ENCODE assay signal across 24 mouse cellular contexts in the genomic region with DNA sequence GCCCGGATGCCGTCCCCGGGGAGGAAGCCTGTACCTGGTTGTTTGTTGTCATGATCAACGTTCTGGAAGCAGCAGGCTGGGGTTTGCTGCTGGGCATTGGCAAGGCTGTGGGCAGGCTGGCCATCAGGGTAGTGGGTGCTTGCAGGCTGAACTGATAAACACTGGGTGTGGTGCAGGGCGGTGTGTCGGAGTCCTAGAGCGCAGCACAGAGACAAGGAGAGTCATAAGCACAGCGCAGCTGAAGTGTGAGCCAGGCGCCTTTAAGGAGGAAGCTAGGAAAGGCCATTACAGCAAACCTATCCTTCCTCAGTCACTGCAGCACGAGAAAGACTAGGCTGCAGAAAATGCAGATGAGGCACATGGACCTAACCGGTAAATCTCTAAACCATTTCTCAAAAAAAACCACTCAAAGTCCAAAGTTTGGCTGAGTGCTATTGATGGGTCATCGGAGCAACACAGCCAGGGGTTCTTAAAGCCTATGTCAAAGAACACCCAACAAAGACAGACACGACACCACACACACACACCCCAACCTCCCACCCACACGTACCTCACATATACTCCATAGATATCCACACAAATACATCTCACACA. TPM values are rescaled to one million over a fixed set of nuclear protein-coding genes. Genes with fewer than 3 reads are reported as not detected.
DNase-seq lines count a peak whose midpoint lies in the region; ATAC-seq lines count a peak whose summit lies in the region.
"Had no signal": no experiment of that assay in that cellular context is flagged by ENCODE, and none has a peak within 500 bp of the region (broad histone marks: within the 10 kb centered on the region; RNA-seq: fewer than 3 reads in every experiment).

No protein-coding gene starts in this region.

- no peak overlapping the region for H3K4me3 ChIP-seq in liver, embryonic 11.5 days (ENCODE audit: low read depth, low read length)
- no peak overlapping the region for H3K4me3 ChIP-seq in hindbrain, embryonic 14.5 days (replicated peaks; ENCODE audit: low read length)
- H3K4me3 ChIP-seq: forebrain, embryonic 12.5 days; heart, adult 2 months; heart, embryonic 15.5 days; hindbrain, embryonic 10.5 days; limb, embryonic 15.5 days; megakaryocyte, embryonic 14.5 days; midbrain, embryonic 15.5 days; myocyte had no signal

- peak; percentile 20; the same call in 1 of the 2 replicates for ATAC-seq in frontal cortex, adult (ENCODE audit: low TSS enrichment)
- peak; percentile 69 for ATAC-seq in liver, embryonic 11.5 days (replicated peaks; ENCODE audit: low FRiP score)
- ATAC-seq in megakaryocyte progenitor cell, adult 5-6 weeks (replicated peaks; ENCODE audit: poor library complexity): peak; percentile 48
- ATAC-seq in hindbrain, embryonic 14.5 days (ENCODE audit: low FRiP score): no peak; the same call in 1 of the 2 replicates
- ATAC-seq: lung, postnatal 0 days; midbrain, embryonic 15.5 days; Patski had no signal

- DNase-seq in frontal cortex, adult 2 months (ENCODE audit: extremely low spot score in 1 of 2, low spot score in 1 of 2): no peak
- peak; percentile 28 for DNase-seq in c-Kit-positive CD71-positive TER-119-positive erythroid progenitor cells, embryonic 14.5 days (ENCODE audit: low spot score)
- DNase-seq in liver, embryonic 11.5 days (ENCODE audit: low spot score): no peak
- DNase-seq in ovary, postnatal 36 days (ENCODE audit: low spot score): no peak
- DNase-seq in hindbrain, embryonic 14.5 days (ENCODE audit: low spot score): no peak
- DNase-seq in right cerebral cortex, postnatal 36 days (ENCODE audit: low spot score in 2 of 2): no peak
- DNase-seq: adrenal gland, adult 8-10 months; cerebellum, adult 11 months; cerebellum, postnatal 10 days; gastrocnemius, postnatal 25 days; heart, adult 2 months; right cerebral cortex, postnatal 4 days had no signal

- H3K27ac ChIP-seq in liver, embryonic 11.5 days (ENCODE audit: low read depth, low read length): no peak overlapping the region
- no peak overlapping the region for H3K27ac ChIP-seq in hindbrain, embryonic 14.5 days
- H3K27ac ChIP-seq: forebrain, embryonic 12.5 days; heart, adult 2 months; heart, embryonic 15.5 days; hindbrain, embryonic 10.5 days; limb, embryonic 15.5 days; midbrain, embryonic 15.5 days; stomach, postnatal 0 days had no signal

- H3K27me3 ChIP-seq in liver, embryonic 11.5 days (replicated peaks; ENCODE audit: control insufficient read depth, insufficient read depth, low read length): no peaks in the 10 kb centered on the region
- no peaks in the 10 kb centered on the region for H3K27me3 ChIP-seq in hindbrain, embryonic 14.5 days (ENCODE audit: control insufficient read depth, insufficient read depth, low read length)
- H3K27me3 ChIP-seq: forebrain, embryonic 12.5 days; heart, embryonic 15.5 days; limb, embryonic 15.5 days; megakaryocyte, embryonic 14.5 days; midbrain, embryonic 15.5 days; Patski had no signal

- no peak overlapping the region for H3K9ac ChIP-seq in liver, embryonic 11.5 days (ENCODE audit: low read depth, low read length)
- no peak overlapping the region for H3K9ac ChIP-seq in hindbrain, embryonic 14.5 days
- H3K9ac ChIP-seq: forebrain, embryonic 12.5 days; heart, embryonic 15.5 days; limb, embryonic 15.5 days; midbrain, embryonic 15.5 days had no signal

- no peak overlapping the region for H3K4me2 ChIP-seq in liver, embryonic 11.5 days
- no peak overlapping the region for H3K4me2 ChIP-seq in hindbrain, embryonic 14.5 days (replicated peaks)
- H3K4me2 ChIP-seq: forebrain, embryonic 12.5 days; heart, embryonic 15.5 days; limb, embryonic 15.5 days; midbrain, embryonic 15.5 days had no signal

- 81% methylated on average over 14 of the region's 14 CpGs for WGBS in liver, embryonic 11.5 days
- 94% methylated on average over 14 of the region's 14 CpGs for WGBS in hindbrain, embryonic 14.5 days

- peaks cover 47% of the 10 kb centered on the region for H3K36me3 ChIP-seq in liver, embryonic 11.5 days (ENCODE audit: control insufficient read depth, insufficient read depth, low read length)
- peaks cover 99% of the 10 kb centered on the region for H3K36me3 ChIP-seq in hindbrain, embryonic 14.5 days (replicated peaks; ENCODE audit: control insufficient read depth, insufficient read depth)

- H3K9me3 ChIP-seq in liver, embryonic 11.5 days (ENCODE audit: control insufficient read depth, low read length): no peaks in the 10 kb centered on the region
- no peaks in the 10 kb centered on the region for H3K9me3 ChIP-seq in hindbrain, embryonic 14.5 days (ENCODE audit: control insufficient read depth, low read length)
- H3K9me3 ChIP-seq: forebrain, embryonic 12.5 days; heart, embryonic 15.5 days; hindbrain, embryonic 10.5 days; limb, embryonic 15.5 days; megakaryocyte, embryonic 14.5 days; midbrain, embryonic 15.5 days had no signal

- H3K4me1 ChIP-seq in liver, embryonic 11.5 days (replicated peaks; ENCODE audit: control insufficient read depth, insufficient read depth, low read length): peaks cover 3% of the 10 kb centered on the region
- H3K4me1 ChIP-seq in hindbrain, embryonic 14.5 days (replicated peaks; ENCODE audit: control insufficient read depth, insufficient read depth, low read length): no peaks in the 10 kb centered on the region
- H3K4me1 ChIP-seq: forebrain, embryonic 12.5 days; hindbrain, embryonic 10.5 days; limb, embryonic 15.5 days; midbrain, embryonic 15.5 days had no signal

RNA-seq across cellular contexts. Expression of a gene that starts 31.3 kb away (rescaled TPM):
- 54.1 and 64.6 TPM in 2 replicates for polyA plus RNA-seq in frontal cortex, adult 2 months (2012; rRNA removed)
- polyA plus RNA-seq in liver, embryonic 11.5 days (2014; fragmentation: Nextera tagmentation; extraction: Ambion mirVana): 278 and 320 TPM in 2 replicates
- 111 and 121 TPM in 2 replicates for total RNA-seq in megakaryocyte progenitor cell, adult 5-6 weeks (2015)
- total RNA-seq in megakaryocyte progenitor cell, adult 5-6 weeks (2017): 197 and 244 TPM in 2 replicates
- polyA plus RNA-seq in hindbrain, embryonic 14.5 days (2014; fragmentation: Nextera tagmentation; extraction: Ambion mirVana): 73.3 and 86.6 TPM in 2 replicates

RNA-seq across cellular contexts. Expression of a gene that starts 32.2 kb away (rescaled TPM):
- 24.7 and 25.7 TPM in 2 replicates for polyA plus RNA-seq in frontal cortex, adult 2 months (2012; rRNA removed)
- polyA plus RNA-seq in liver, embryonic 11.5 days (2014; fragmentation: Nextera tagmentation; extraction: Ambion mirVana): 5.3 and 6.2 TPM in 2 replicates
- total RNA-seq in megakaryocyte progenitor cell, adult 5-6 weeks (2015): 10.8 and 11.2 TPM in 2 replicates
- 10.5 and 10.6 TPM in 2 replicates for total RNA-seq in megakaryocyte progenitor cell, adult 5-6 weeks (2017)
- 8.9 and 9.3 TPM in 2 replicates for polyA plus RNA-seq in hindbrain, embryonic 14.5 days (2014; fragmentation: Nextera tagmentation; extraction: Ambion mirVana)
